Mouse (Mus musculus) liver, embryonic 11.5 days (tissue): Measurements from ENCODE around the gene Ralgapa2. TPM values are rescaled to one million over a fixed set of nuclear protein-coding genes. Genes with fewer than 3 reads are reported as not detected.

Source experiments
- ATAC-seq: fragments of 200-750 bp; cut with Nextera tagmentation; replicated peaks from 2 replicates; pipeline ENCODE4 v1.8.0; 2017; ENCODE audit warnings: moderate number of reproducible peaks, mild to moderate bottlenecking, moderate TSS enrichment, moderate library complexity; ENCODE audit not compliant: low FRiP score
- DNase-seq: peaks from one replicate; pipeline ENCODE4 v3.0.0-alpha.2; 2017; ENCODE audit warnings: low spot score
- H3K27ac ChIP-seq: fragments of 300-500 bp; sonication (generic); 2 replicates; pipeline ENCODE4 v1.5.1; 2014; ENCODE audit warnings: mild to moderate bottlenecking, low read depth, low read length, control low read depth
- H3K27me3 ChIP-seq: fragments of 300-500 bp; sonication (generic); replicated peaks from 2 replicates; pipeline ENCODE4 v1.6.1; 2014; ENCODE audit warnings: low read length, mixed read lengths; ENCODE audit not compliant: control insufficient read depth, insufficient read depth
- H3K36me3 ChIP-seq: fragments of 300-500 bp; sonication (generic); 2 replicates; pipeline ENCODE4 v1.6.1; 2014; ENCODE audit warnings: mild to moderate bottlenecking, low read length, moderate library complexity, mixed read lengths; ENCODE audit not compliant: control insufficient read depth, insufficient read depth
- H3K4me1 ChIP-seq: fragments of 300-500 bp; sonication (generic); replicated peaks from 2 replicates; pipeline ENCODE4 v1.6.1; 2014; ENCODE audit warnings: low read length, mixed read lengths; ENCODE audit not compliant: control insufficient read depth, insufficient read depth
- H3K4me2 ChIP-seq: fragments of 300-500 bp; sonication (generic); 2 replicates; pipeline ENCODE4 v1.6.1; 2014; ENCODE audit warnings: mild to moderate bottlenecking, control low read depth, moderate library complexity
- H3K4me3 ChIP-seq: fragments of 300-500 bp; sonication (generic); 2 replicates; pipeline ENCODE4 v1.5.1; 2014; ENCODE audit warnings: low read depth, low read length, control low read depth
- H3K9ac ChIP-seq: fragments of 300-500 bp; sonication (generic); 2 replicates; pipeline ENCODE4 v1.6.1; 2014; ENCODE audit warnings: low read depth, low read length, control low read depth
- H3K9me3 ChIP-seq: fragments of 300-500 bp; sonication (generic); 2 replicates; pipeline ENCODE4 v1.6.1; 2016; ENCODE audit warnings: low read length, inconsistent platforms, mixed read lengths; ENCODE audit not compliant: control insufficient read depth
- WGBS: fragments of 180-500 bp; shearing (Covaris S2); extraction: QIAGEN DNeasy Blood & Tissue Kit; methylation state at CpG from one replicate; pipeline ENCODE4 v1.1.7; 2014; 5-methylcytosine and 5-hydroxymethylcytosine counted together
- polyA plus RNA-seq: library from polyadenylated mRNA; unstranded; fragments of >200 nt; fragmentation: Nextera tagmentation; extraction: Ambion mirVana; gene quantifications from 2 replicates; pipeline ENCODE4 v1.2.1, GENCODE M21; 2014

Gene Ralgapa2
- polyA plus RNA-seq, 1 experiment from 2014 or later: 13.0 TPM

DNA sequence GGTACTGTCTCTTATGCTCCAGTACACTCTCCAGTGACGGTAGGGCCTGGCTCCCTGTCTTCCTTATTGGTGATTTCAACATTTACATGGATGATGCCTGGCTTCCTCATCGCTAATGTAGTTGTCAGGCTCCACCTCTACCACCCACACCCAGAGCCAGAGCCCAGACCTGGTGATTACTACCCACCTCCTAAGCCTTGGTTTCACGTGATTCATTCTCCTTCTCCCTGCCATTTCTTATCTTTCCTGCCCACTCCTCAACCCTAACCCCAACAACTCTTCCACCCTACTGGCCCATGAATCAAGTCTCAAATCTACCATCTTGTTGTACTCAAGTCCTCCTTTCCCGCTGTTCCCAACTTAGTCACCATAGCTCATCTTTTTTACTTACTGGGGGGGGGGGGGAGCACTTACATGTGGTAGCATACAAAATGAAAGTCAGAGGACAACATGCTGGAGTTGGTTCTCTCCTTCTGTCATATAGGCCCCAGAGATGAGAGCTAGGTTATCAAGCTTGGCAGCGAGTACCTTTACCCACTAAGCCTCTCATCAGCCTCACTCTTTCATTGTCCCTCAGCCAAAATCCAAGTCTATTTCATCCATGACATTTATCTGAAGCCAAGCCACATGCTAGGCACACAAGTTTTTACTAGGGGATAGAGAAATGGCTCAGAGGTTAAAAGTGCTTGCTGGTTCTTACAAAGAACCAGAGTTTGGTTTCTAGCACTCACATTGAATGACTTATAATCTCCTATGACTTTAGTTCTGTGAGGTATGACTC is 20.1 kb downstream of the Ralgapa2 start:
- no peaks in the 10 kb centered on the region for H3K36me3 ChIP-seq
- no peak overlapping the region for H3K27ac ChIP-seq
- 66% methylated on average over 5 of the region's 5 CpGs for WGBS
- peaks cover 14% of the 10 kb centered on the region for H3K4me1 ChIP-seq
- ATAC-seq (peak; percentile 72), DNase-seq (no peak)
- no peaks in the 10 kb centered on the region for H3K27me3 ChIP-seq
- no peak overlapping the region for H3K9ac ChIP-seq
- no peaks in the 10 kb centered on the region for H3K9me3 ChIP-seq
- no peak overlapping the region for H3K4me2 ChIP-seq
- H3K4me3 ChIP-seq: no peak overlapping the region

DNA sequence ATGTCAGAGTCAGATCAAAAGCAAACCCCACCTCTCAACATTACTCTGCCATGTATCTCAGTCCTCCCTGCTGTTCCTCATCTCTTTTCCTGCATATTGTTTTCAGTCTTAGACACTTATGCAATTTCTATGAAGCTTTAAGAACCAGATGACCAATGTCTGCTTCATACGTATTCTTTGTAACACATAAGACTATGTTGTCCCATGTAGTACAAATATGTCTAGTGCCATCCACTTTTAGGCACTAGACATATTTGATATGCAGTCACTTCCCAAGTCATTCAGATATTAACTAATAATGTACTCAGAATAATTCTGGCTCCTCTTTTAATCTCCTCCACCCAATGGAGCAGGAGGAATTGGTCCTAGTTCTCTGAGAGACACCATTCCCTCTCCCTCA is 21.2 kb downstream of the Ralgapa2 start:
- 85% methylated on average over 1 of the region's 1 CpGs for WGBS
- Histone ChIP-seq H3K4me2 (no peak overlapping the region), H3K27ac (no peak overlapping the region), H3K9ac (no peak overlapping the region), H3K4me3 (no peak overlapping the region), H3K4me1 (peaks cover 14% of the 10 kb centered on the region; the same call in 1 of the 2 replicates), H3K36me3 (no peaks in the 10 kb centered on the region), H3K9me3 (no peaks in the 10 kb centered on the region), H3K27me3 (no peaks in the 10 kb centered on the region)
- DNase-seq: no peak
- ATAC-seq: no peak

DNA sequence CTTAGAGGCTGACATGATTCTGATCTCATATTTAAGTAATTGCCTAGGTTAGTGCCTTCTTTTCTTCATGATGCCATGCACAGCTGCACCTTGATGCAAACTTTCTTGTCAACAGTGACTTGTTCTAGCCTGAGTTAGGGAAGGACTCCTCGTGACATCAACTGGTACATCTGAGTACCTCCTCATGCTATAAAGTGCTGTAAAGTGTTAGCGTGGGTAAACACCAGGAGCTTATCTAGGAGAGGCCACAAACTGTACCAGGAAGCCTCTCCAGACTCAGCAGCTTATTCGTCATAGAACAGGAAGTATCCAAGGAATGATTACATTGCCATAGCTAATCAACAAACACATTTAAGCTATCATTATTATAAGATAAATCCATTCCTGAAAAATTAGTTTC is 23.9 kb downstream of the Ralgapa2 start:
- Histone ChIP-seq H3K36me3 (no peaks in the 10 kb centered on the region), H3K4me3 (no peak overlapping the region), H3K9me3 (no peaks in the 10 kb centered on the region), H3K27ac (no peak overlapping the region), H3K27me3 (no peaks in the 10 kb centered on the region), H3K4me1 (peaks cover 14% of the 10 kb centered on the region; the same call in 1 of the 2 replicates), H3K4me2 (no peak overlapping the region), H3K9ac (no peak overlapping the region)
- WGBS: 39% methylated on average over 3 of the region's 3 CpGs
- ATAC-seq (no peak), DNase-seq (no peak)

DNA sequence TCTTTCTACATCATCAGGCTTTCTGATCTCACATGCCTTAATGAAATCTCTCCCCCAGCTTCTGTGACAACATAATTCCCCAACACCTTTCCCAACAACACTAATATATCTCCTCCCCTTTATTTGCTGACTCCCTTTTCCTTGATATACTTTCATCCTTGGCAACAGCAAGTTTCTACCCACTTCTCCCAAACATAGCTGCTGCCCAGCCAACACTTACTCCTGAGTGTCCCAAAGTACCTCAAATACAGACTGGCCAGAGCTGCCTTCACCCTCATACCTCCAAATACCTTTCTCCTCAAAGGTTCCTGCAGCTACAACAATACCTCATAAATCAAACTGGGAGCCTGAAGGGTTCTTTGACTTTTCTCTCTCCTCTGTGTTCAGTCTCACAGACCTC is 29.3 kb downstream of the Ralgapa2 start:
- H3K27ac ChIP-seq: no peak overlapping the region
- no peaks in the 10 kb centered on the region for H3K9me3 ChIP-seq
- no peak overlapping the region for H3K9ac ChIP-seq
- H3K4me2 ChIP-seq: no peak overlapping the region
- no peaks in the 10 kb centered on the region for H3K27me3 ChIP-seq
- ATAC-seq: no peak
- DNase-seq: no peak
- H3K4me1 ChIP-seq: peaks cover 7% of the 10 kb centered on the region; the same call in 1 of the 2 replicates
- no peak overlapping the region for H3K4me3 ChIP-seq
- no peaks in the 10 kb centered on the region for H3K36me3 ChIP-seq

DNA sequence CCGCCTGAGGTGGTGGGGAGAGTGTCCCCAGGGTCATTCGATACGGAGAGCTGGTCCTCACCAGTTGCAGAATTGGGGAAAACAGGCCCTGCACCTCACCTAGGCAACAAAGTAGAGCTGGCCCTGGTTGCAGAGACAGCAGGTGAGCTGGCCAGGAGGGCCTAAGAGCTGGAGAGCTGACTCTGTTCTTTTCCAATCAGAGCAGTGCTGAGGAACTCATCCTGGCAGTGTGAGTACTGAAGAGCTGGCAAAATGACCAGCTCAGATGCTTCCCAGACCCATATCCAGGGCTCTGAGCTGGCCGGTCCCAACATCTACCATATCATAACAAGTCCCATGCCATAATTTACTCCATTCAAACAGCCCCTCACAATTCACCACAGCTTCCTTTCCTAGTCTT is 34.7 kb downstream of the Ralgapa2 start:
- H3K9me3 ChIP-seq: no peaks in the 10 kb centered on the region
- H3K27ac ChIP-seq: no peak overlapping the region
- H3K4me2 ChIP-seq: no peak overlapping the region
- no peak overlapping the region for H3K4me3 ChIP-seq
- DNase-seq: no peak
- no peaks in the 10 kb centered on the region for H3K36me3 ChIP-seq
- H3K27me3 ChIP-seq: no peaks in the 10 kb centered on the region
- no peak for ATAC-seq
- H3K9ac ChIP-seq: no peak overlapping the region
- 87% methylated on average over 4 of the region's 4 CpGs for WGBS
- H3K4me1 ChIP-seq: no peaks in the 10 kb centered on the region

DNA sequence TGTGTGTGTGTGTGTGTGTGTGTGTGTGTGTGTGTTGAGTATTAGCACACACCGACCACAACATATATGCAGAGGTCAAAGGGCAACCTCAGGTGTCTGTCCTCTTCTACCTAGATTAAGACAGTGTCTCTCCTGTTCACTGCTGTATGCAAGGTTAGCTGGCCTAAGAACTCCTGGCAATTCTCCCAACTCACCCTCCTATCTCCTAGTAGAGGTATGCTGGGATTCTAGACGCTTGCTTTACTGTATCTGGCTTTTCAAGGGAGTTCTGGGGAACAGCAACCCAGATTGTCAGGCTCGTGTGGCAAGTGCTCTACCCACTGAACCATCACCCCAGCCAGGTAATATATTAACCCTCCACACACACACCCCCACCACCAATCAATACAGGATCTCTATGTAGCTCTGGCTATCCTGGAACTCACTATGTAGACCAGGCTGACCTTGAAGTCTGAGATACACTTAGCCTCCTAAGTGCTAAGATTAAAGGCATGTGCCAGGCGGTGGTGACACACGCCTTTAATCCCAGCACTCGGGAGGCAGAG is 35.6 kb downstream of the Ralgapa2 start:
- 79% methylated on average over 6 of the region's 6 CpGs for WGBS
- no peaks in the 10 kb centered on the region for H3K9me3 ChIP-seq
- H3K4me3 ChIP-seq: no peak overlapping the region
- ATAC-seq (peak; percentile 36; the same call in 1 of the 2 replicates), DNase-seq (no peak)
- no peaks in the 10 kb centered on the region for H3K36me3 ChIP-seq
- no peaks in the 10 kb centered on the region for H3K27me3 ChIP-seq
- no peak overlapping the region for H3K27ac ChIP-seq
- no peak overlapping the region for H3K4me2 ChIP-seq
- H3K4me1 ChIP-seq: no peaks in the 10 kb centered on the region
- no peak overlapping the region for H3K9ac ChIP-seq

DNA sequence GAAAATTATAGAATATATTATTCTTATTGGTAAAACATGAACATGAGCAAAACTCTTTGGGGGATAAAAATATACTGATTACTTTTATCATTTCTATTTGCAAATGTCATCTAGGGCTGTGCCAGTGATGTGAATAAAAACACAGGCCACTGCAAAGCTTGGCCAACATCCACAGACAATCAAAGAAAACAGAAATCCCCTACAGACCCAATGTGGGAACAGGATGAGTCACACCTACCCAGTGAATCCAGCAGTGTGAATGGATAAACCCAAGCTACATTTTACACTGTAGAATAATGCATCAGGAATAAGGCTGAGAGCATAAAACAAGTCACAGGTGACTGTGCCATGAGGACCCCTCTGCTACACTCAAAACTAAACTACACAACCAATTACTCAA is 36.1 kb downstream of the Ralgapa2 start:
- H3K36me3 ChIP-seq: no peaks in the 10 kb centered on the region
- ATAC-seq (no peak), DNase-seq (no peak)
- H3K4me3 ChIP-seq: no peak overlapping the region
- H3K27ac ChIP-seq: no peak overlapping the region
- no peaks in the 10 kb centered on the region for H3K27me3 ChIP-seq
- no peak overlapping the region for H3K9ac ChIP-seq
- peaks cover 2% of the 10 kb centered on the region; the same call in 1 of the 2 replicates for H3K4me1 ChIP-seq
- no peaks in the 10 kb centered on the region for H3K9me3 ChIP-seq
- no peak overlapping the region for H3K4me2 ChIP-seq

DNA sequence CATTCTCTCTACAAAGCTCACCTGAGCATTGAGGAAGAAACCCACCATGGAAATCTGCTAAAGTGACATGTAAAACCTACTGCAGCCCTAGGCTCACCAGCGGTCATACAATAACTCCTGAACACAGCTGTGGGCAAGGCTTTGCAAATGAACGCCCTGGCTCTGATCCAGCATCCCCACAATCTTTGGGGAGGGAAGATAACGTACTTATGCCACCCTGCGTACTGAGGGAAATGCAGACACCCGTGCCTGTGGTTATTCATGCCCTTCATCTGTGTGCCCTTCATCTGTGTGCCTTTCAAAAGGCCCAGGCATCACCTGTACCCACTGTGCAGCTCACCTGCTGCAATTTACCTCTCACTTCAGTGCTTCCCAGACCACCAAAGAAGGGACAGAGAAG is 41.2 kb downstream of the Ralgapa2 start:
- no peak overlapping the region for H3K4me3 ChIP-seq
- DNase-seq (no peak), ATAC-seq (no peak; the same call in 1 of the 2 replicates)
- H3K4me2 ChIP-seq: no peak overlapping the region
- no peaks in the 10 kb centered on the region for H3K36me3 ChIP-seq
- peaks cover 11% of the 10 kb centered on the region for H3K4me1 ChIP-seq
- no peak overlapping the region for H3K9ac ChIP-seq
- WGBS: 71% methylated on average over 5 of the region's 5 CpGs
- H3K27me3 ChIP-seq: no peaks in the 10 kb centered on the region
- no peaks in the 10 kb centered on the region for H3K9me3 ChIP-seq
- H3K27ac ChIP-seq: no peak overlapping the region
